In the genomic region with DNA sequence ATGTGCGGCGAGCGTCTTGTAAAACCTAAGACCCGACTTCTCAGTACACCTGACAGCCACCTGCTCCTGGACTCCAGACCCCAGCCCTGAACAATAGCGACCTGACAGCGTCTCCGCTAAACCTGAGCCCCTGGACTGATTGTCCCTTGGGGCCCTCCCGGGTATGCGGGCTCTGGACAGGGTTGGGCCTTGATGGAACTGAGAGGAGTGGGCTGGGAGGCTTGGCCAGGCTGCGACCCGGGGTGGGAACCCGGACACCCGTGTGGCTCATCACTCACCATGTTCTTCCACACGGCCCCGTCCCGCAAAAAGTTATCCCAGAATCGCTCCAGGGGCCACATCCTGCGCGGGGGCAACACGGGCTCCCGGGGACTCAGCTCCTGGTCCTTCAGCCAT, we compare ENCODE assay signal across 8 mouse cellular contexts. TPM values are rescaled to one million over a fixed set of nuclear protein-coding genes. Genes with fewer than 3 reads are reported as not detected.
DNase-seq lines count a peak whose midpoint lies in the region; TF ChIP-seq lines count a peak whose summit lies in the region.

No protein-coding gene starts in this region.

- H3K9me3 ChIP-seq in hindbrain, embryonic 10.5 days, result no peaks in the 10 kb centered on the region
- H3K9me3 ChIP-seq in midbrain, embryonic 10.5 days (replicated peaks), result no peaks in the 10 kb centered on the region

- peak overlapping the region; percentile 93 for H3K27ac ChIP-seq in layer of hippocampus, adult 2 months
- peak overlapping the region; percentile 89 for H3K27ac ChIP-seq in hindbrain, embryonic 10.5 days
- peak overlapping the region; percentile 86 for H3K27ac ChIP-seq in midbrain, embryonic 10.5 days (replicated peaks)

- peak overlapping the region; percentile 67 for H3K4me3 ChIP-seq in layer of hippocampus, adult 2 months
- H3K4me3 ChIP-seq in hindbrain, embryonic 10.5 days, result peak overlapping the region; percentile 95
- H3K4me3 ChIP-seq in midbrain, embryonic 10.5 days, result peak overlapping the region; percentile 89

- WGBS in hindbrain, embryonic 10.5 days, result under 1% methylated on average over 21 of the region's 21 CpGs
- 1% methylated on average over 21 of the region's 21 CpGs for WGBS in midbrain, embryonic 10.5 days

- intact Hi-C loops in left cerebral cortex, postnatal 14 days (cut with DNase I), result no loop called here

- peaks cover 27% of the 10 kb centered on the region for H3K36me3 ChIP-seq in hindbrain, embryonic 10.5 days
- H3K36me3 ChIP-seq in midbrain, embryonic 10.5 days, result peaks cover 23% of the 10 kb centered on the region

- TF ChIP-seq CTCF in layer of hippocampus, adult 2 months (conservative IDR thresholded peaks at IDR 0.05), result no peak

- no peaks in the 10 kb centered on the region for H3K27me3 ChIP-seq in hindbrain, embryonic 10.5 days (ENCODE audit: insufficient read depth, poor library complexity, severe bottlenecking)
- no peaks in the 10 kb centered on the region for H3K27me3 ChIP-seq in midbrain, embryonic 10.5 days (ENCODE audit: low read depth, poor library complexity, severe bottlenecking)

- peaks cover 16% of the 10 kb centered on the region for H3K4me1 ChIP-seq in hindbrain, embryonic 10.5 days (replicated peaks)
- peaks cover 17% of the 10 kb centered on the region for H3K4me1 ChIP-seq in midbrain, embryonic 10.5 days

- no peak for DNase-seq in layer of hippocampus, adult 2 months (ENCODE audit: low spot score in 2 of 2)
- DNase-seq in layer of hippocampus, postnatal 36 days, result no peak
- peak; percentile 7 for DNase-seq in brain, adult 2 months (ENCODE audit: low read depth, low spot score)
- DNase-seq in hindbrain, embryonic 10.5 days (ENCODE audit: low spot score), result no peak
- DNase-seq in midbrain, embryonic 10.5 days (ENCODE audit: low spot score), result no peak
- no peak for DNase-seq in left cerebral cortex, postnatal 14 days (ENCODE audit: low spot score in 2 of 2)
- no peak for DNase-seq in thymus, postnatal 4 days
- DNase-seq in T-cell, adult 2 months (ENCODE audit: low spot score), result no peak

RNA-seq across cellular contexts. Expression of gene Ndufb6, which starts 0.3 kb away (rescaled TPM):
- total RNA-seq in layer of hippocampus, adult 2 months (2021), result 100 to 1,000 TPM; 164 to 179 TPM
- total RNA-seq in layer of hippocampus, postnatal 36 days (2021), result 100 to 1,000 TPM; 171 to 194 TPM
- 317 and 344 TPM in 2 replicates for polyA plus RNA-seq in hindbrain, embryonic 10.5 days (2016; fragmentation: Nextera tagmentation; extraction: Ambion mirVana)
- polyA plus RNA-seq in midbrain, embryonic 10.5 days (2016; fragmentation: Nextera tagmentation; extraction: Ambion mirVana), result 300 and 311 TPM in 2 replicates
- 100 to 1,000 TPM; 207 to 219 TPM for total RNA-seq in left cerebral cortex, postnatal 14 days (2021)

RNA-seq across cellular contexts. Expression of gene Topors, which starts 9.2 kb away (rescaled TPM):
- total RNA-seq in layer of hippocampus, adult 2 months (2021), result 10 to 100 TPM; 18.0 to 19.9 TPM
- total RNA-seq in layer of hippocampus, postnatal 36 days (2021), result 10 to 100 TPM; 20.9 to 21.3 TPM
- polyA plus RNA-seq in hindbrain, embryonic 10.5 days (2016; fragmentation: Nextera tagmentation; extraction: Ambion mirVana), result 38.4 and 45.2 TPM in 2 replicates
- polyA plus RNA-seq in midbrain, embryonic 10.5 days (2016; fragmentation: Nextera tagmentation; extraction: Ambion mirVana), result 45.4 and 46.9 TPM in 2 replicates
- total RNA-seq in left cerebral cortex, postnatal 14 days (2021), result 10 to 100 TPM; 16.6 to 18.5 TPM

RNA-seq across cellular contexts. Expression of gene Smim27, which starts 9.5 kb away (rescaled TPM):
- 10 to 100 TPM; 12.2 to 13.7 TPM for total RNA-seq in layer of hippocampus, adult 2 months (2021)
- total RNA-seq in layer of hippocampus, postnatal 36 days (2021), result 10 to 100 TPM; 12.9 to 14.9 TPM
- polyA plus RNA-seq in hindbrain, embryonic 10.5 days (2016; fragmentation: Nextera tagmentation; extraction: Ambion mirVana), result 26.0 and 26.6 TPM in 2 replicates
- 24.4 and 28.6 TPM in 2 replicates for polyA plus RNA-seq in midbrain, embryonic 10.5 days (2016; fragmentation: Nextera tagmentation; extraction: Ambion mirVana)
- 10 to 100 TPM; 10.5 to 11.6 TPM for total RNA-seq in left cerebral cortex, postnatal 14 days (2021)

RNA-seq across cellular contexts. Expression of gene Ddx58, which starts 39.2 kb away (rescaled TPM):
- total RNA-seq in layer of hippocampus, adult 2 months (2021), result 1 to 10 TPM; 4.0 to 5.7 TPM
- 1 to 10 TPM; 3.5 TPM for total RNA-seq in layer of hippocampus, postnatal 36 days (2021)
- 2.1 and 4.2 TPM in 2 replicates for polyA plus RNA-seq in hindbrain, embryonic 10.5 days (2016; fragmentation: Nextera tagmentation; extraction: Ambion mirVana)
- polyA plus RNA-seq in midbrain, embryonic 10.5 days (2016; fragmentation: Nextera tagmentation; extraction: Ambion mirVana), result 2.6 and 3.4 TPM in 2 replicates
- 1 to 10 TPM; 3.1 to 5.1 TPM for total RNA-seq in left cerebral cortex, postnatal 14 days (2021)
